Mouse (Mus musculus) mouse embryonic stem cell (cell line): Measurements from ENCODE around the gene Supt4a.

ENCODE experiments used
- in situ Hi-C, 2 experiments: fragments of 300-500 bp; cut with MboI; formaldehyde crosslinking; loops; 1 replicate in 1 of 2; 3 replicates in 1 of 2; pipeline ENCODE4 v1.14.3; 2019 to 2020; ENCODE audit warnings: low sequenced_read_pairs in 2 of 2, low pct_unique_long_range_greater_than_20kb in 1 of 2, mixed read lengths in 1 of 2; ENCODE audit not compliant: unreplicated experiment in 1 of 2

Supt4a gene

GRCm38 (mm10) chr11:87748132-87749119 lies 11.1 kb downstream of the Supt4a start:
- in situ Hi-C loops, result no loop called here

GRCm38 (mm10) chr11:87749192-87750042 lies 12.1 kb downstream of the Supt4a start:
- in situ Hi-C loops, result no loop called here

GRCm38 (mm10) chr11:87750043-87750421 lies 12.7 kb downstream of the Supt4a start:
- in situ Hi-C loops, result no loop called here

GRCm38 (mm10) chr11:87750521-87750920 lies 13.2 kb downstream of the Supt4a start:
- in situ Hi-C loops, result no loop called here

- in situ Hi-C loops, result no loop called here
Measured at GRCm38 (mm10) chr11:87751031-87751430, 13.7 kb downstream of the Supt4a start.

GRCm38 (mm10) chr11:87751491-87751966 lies 14.2 kb downstream of the Supt4a start:
- in situ Hi-C loops, result no loop called here

GRCm38 (mm10) chr11:87752307-87752706 lies 15.0 kb downstream of the Supt4a start:
- in situ Hi-C loops, result no loop called here

GRCm38 (mm10) chr11:87753255-87753654 lies 15.9 kb downstream of the Supt4a start:
- in situ Hi-C loops, result no loop called here

GRCm38 (mm10) chr11:87753891-87754501 lies 16.6 kb downstream of the Supt4a start:
- in situ Hi-C loops, result no loop called here

GRCm38 (mm10) chr11:87754603-87755002 lies 17.3 kb downstream of the Supt4a start:
- in situ Hi-C loops, result no loop called here

GRCm38 (mm10) chr11:87755360-87756017 lies 18.1 kb downstream of the Supt4a start:
- in situ Hi-C loops, result no loop called here

GRCm38 (mm10) chr11:87756251-87756820 lies 19.0 kb downstream of the Supt4a start:
- in situ Hi-C loops, result no loop called here

GRCm38 (mm10) chr11:87757001-87757954 lies 19.9 kb downstream of the Supt4a start:
- in situ Hi-C loops, result no loop called here

- in situ Hi-C loops, result no loop called here
Measured at GRCm38 (mm10) chr11:87758161-87758911, 21.0 kb downstream of the Supt4a start.

- in situ Hi-C loops, result no loop called here
Measured at GRCm38 (mm10) chr11:87758957-87759608, 21.7 kb downstream of the Supt4a start.

- in situ Hi-C loops, result no loop called here
Measured at GRCm38 (mm10) chr11:87759609-87760005, 22.3 kb downstream of the Supt4a start.
